Mouse (Mus musculus) telencephalon, adult 2 months (tissue): Measurements from ENCODE around the gene Prm2.

Experiments used
- DNase-seq: peaks from one replicate; pipeline ENCODE4 v3.0.0-alpha.2; 2011; ENCODE audit warnings: low read depth, low spot score

Prm2 gene

GRCm38 (mm10) chr16:10777579-10778160, 18.3 kb downstream of the Prm2 start:
- no peak for DNase-seq

GRCm38 (mm10) chr16:10776322-10776721, 19.6 kb downstream of the Prm2 start:
- DNase-seq: no peak

- no peak for DNase-seq
These were observed 21.2 kb downstream of the Prm2 start for GRCm38 (mm10) chr16:10774726-10775125.

- no peak for DNase-seq
These were observed 22.4 kb downstream of the Prm2 start for GRCm38 (mm10) chr16:10773543-10773942.

GRCm38 (mm10) chr16:10771769-10772510, 24.0 kb downstream of the Prm2 start:
- no peak for DNase-seq

GRCm38 (mm10) chr16:10770531-10771325, 25.2 kb downstream of the Prm2 start:
- no peak for DNase-seq

- DNase-seq: peak; percentile 76
These were observed 26.3 kb downstream of the Prm2 start for GRCm38 (mm10) chr16:10769661-10770060.

- no peak for DNase-seq
These were observed 27.1 kb downstream of the Prm2 start for GRCm38 (mm10) chr16:10768821-10769220.

- peak; percentile 41 for DNase-seq
These were observed 28.8 kb downstream of the Prm2 start for GRCm38 (mm10) chr16:10767158-10767557.

- DNase-seq: no peak
These were observed 31.6 kb downstream of the Prm2 start for GRCm38 (mm10) chr16:10764323-10764722.

- DNase-seq: no peak
These were observed 32.2 kb downstream of the Prm2 start for GRCm38 (mm10) chr16:10763540-10764264.

GRCm38 (mm10) chr16:10762569-10763180, 33.3 kb downstream of the Prm2 start:
- no peak for DNase-seq

GRCm38 (mm10) chr16:10761182-10761581, 34.8 kb downstream of the Prm2 start:
- DNase-seq: no peak

- DNase-seq: no peak
These were observed 39.8 kb downstream of the Prm2 start for GRCm38 (mm10) chr16:10756168-10756567.

GRCm38 (mm10) chr16:10754521-10755296, 41.2 kb downstream of the Prm2 start:
- no peak for DNase-seq

- no peak for DNase-seq
These were observed 46.1 kb downstream of the Prm2 start for GRCm38 (mm10) chr16:10749824-10750223.

GRCm38 (mm10) chr16:10749226-10749625, 46.7 kb downstream of the Prm2 start:
- DNase-seq: no peak
